Mouse (Mus musculus) cerebellum, adult 18-20 months (tissue): ENCODE measurements around the gene Tent5a.

Source experiments
- DNase-seq, 2 experiments: peaks; one replicate each; pipeline ENCODE4 v3.0.0; 2021

Tent5a gene

GRCm38 (mm10) chr9:85327242-85328211, at the start of gene Tent5a:
Gene Tent5a, minus strand, starts transcription at chr9:85327348.
- DNase-seq, result peak; percentile 7 to 15

- DNase-seq, result no peak
Measured at GRCm38 (mm10) chr9:85376643-85377307, 49.6 kb upstream of the Tent5a start.

GRCm38 (mm10) chr9:85375152-85375551, 48.0 kb upstream of the Tent5a start:
- no peak for DNase-seq

GRCm38 (mm10) chr9:85372034-85372433, 44.9 kb upstream of the Tent5a start:
- no peak for DNase-seq

- DNase-seq, result no peak
Measured at GRCm38 (mm10) chr9:85369512-85369911, 42.4 kb upstream of the Tent5a start.

- no peak for DNase-seq
Measured at GRCm38 (mm10) chr9:85357154-85357860, 30.2 kb upstream of the Tent5a start.

GRCm38 (mm10) chr9:85355559-85355958, 28.4 kb upstream of the Tent5a start:
- DNase-seq, result no peak

GRCm38 (mm10) chr9:85347823-85348523, 20.8 kb upstream of the Tent5a start:
- DNase-seq, result no peak

GRCm38 (mm10) chr9:85342892-85343785, 16.0 kb upstream of the Tent5a start:
- no peak for DNase-seq

GRCm38 (mm10) chr9:85340303-85340702, 13.2 kb upstream of the Tent5a start:
- DNase-seq, result no peak

GRCm38 (mm10) chr9:85336046-85336445, 8.9 kb upstream of the Tent5a start:
- DNase-seq, result no peak

GRCm38 (mm10) chr9:85331521-85331920, 4.4 kb upstream of the Tent5a start:
- DNase-seq, result no peak

GRCm38 (mm10) chr9:85328259-85328658, 1.1 kb upstream of the Tent5a start:
- peak; percentile 23 to 54 for DNase-seq

GRCm38 (mm10) chr9:85326292-85327241, 581 bp downstream of the Tent5a start:
- DNase-seq, result peak in 1 of 2 experiments; percentile 4

- no peak for DNase-seq
Measured at GRCm38 (mm10) chr9:85325201-85325868, 1.8 kb downstream of the Tent5a start.

- no peak for DNase-seq
Measured at GRCm38 (mm10) chr9:85324158-85324875, 2.8 kb downstream of the Tent5a start.

- no peak for DNase-seq
Measured at GRCm38 (mm10) chr9:85320167-85320951, 6.8 kb downstream of the Tent5a start.

GRCm38 (mm10) chr9:85316122-85316521, 11.0 kb downstream of the Tent5a start:
- DNase-seq, result no peak
